Mouse (Mus musculus) megakaryocyte, embryonic 14.5 days (primary cell): ENCODE measurements around the gene Wnt9b.

Experiments used
- FLI1 ChIP-seq: IDR thresholded peaks from 2 replicates; pipeline ENCODE4 v1.6.1; 2012; ENCODE audit warnings: low read length, inconsistent platforms, mixed read lengths
- GATA1 ChIP-seq: IDR thresholded peaks from 3 replicates; pipeline ENCODE4 v1.6.1; 2012; ENCODE audit warnings: mixed read lengths, low read length, inconsistent platforms, borderline replicate concordance

GRCm38 (mm10) chr11:103711851-103712587 is 37.6 kb downstream of the Wnt9b start:
- TF ChIP-seq GATA1, result no peak
- no peak for TF ChIP-seq FLI1
